Mouse (Mus musculus) forebrain, embryonic 12.5 days (tissue): Measurements from ENCODE around the gene Ipo8. TPM values are rescaled to one million over a fixed set of nuclear protein-coding genes. Genes with fewer than 3 reads are reported as not detected.

Experiments used
- ATAC-seq: fragments of 200-750 bp; cut with Nextera tagmentation; 2 replicates; pipeline ENCODE4 v1.8.0; 2017; ENCODE audit warnings: moderate TSS enrichment; ENCODE audit not compliant: low FRiP score
- H3K27ac ChIP-seq: fragments of 300-500 bp; sonication (generic); 2 replicates; pipeline ENCODE4 v1.5.1; 2016; ENCODE audit warnings: mild to moderate bottlenecking
- H3K27me3 ChIP-seq: fragments of 300-500 bp; sonication (generic); 2 replicates; pipeline ENCODE4 v1.6.1; 2016; ENCODE audit warnings: mild to moderate bottlenecking
- H3K36me3 ChIP-seq: fragments of 300-500 bp; sonication (generic); replicated peaks from 2 replicates; pipeline ENCODE4 v1.6.1; 2016; ENCODE audit warnings: mild to moderate bottlenecking
- H3K4me1 ChIP-seq: fragments of 300-500 bp; sonication (generic); 2 replicates; pipeline ENCODE4 v1.6.1; 2016
- H3K4me2 ChIP-seq: fragments of 300-500 bp; sonication (generic); 2 replicates; pipeline ENCODE4 v1.6.1; 2016; ENCODE audit warnings: mild to moderate bottlenecking, moderate library complexity
- H3K4me3 ChIP-seq: fragments of 300-500 bp; sonication (generic); replicated peaks from 2 replicates; pipeline ENCODE4 v1.5.1; 2016; ENCODE audit warnings: mild to moderate bottlenecking
- H3K9ac ChIP-seq: fragments of 300-500 bp; sonication (generic); 2 replicates; pipeline ENCODE4 v1.6.1; 2016; ENCODE audit warnings: mild to moderate bottlenecking
- H3K9me3 ChIP-seq: fragments of 300-500 bp; sonication (generic); 2 replicates; pipeline ENCODE4 v1.6.1; 2016
- WGBS: fragments of 180-500 bp; shearing (Covaris S2); methylation state at CpG from one replicate; pipeline ENCODE4 v1.1.7; 2016; 5-methylcytosine and 5-hydroxymethylcytosine counted together
- polyA plus RNA-seq: library from polyadenylated mRNA; unstranded; fragments of >200 nt; fragmentation: Nextera tagmentation; extraction: Ambion mirVana; gene quantifications from 2 replicates; pipeline ENCODE4 v1.2.1, GENCODE M21; 2016

Ipo8 gene
- polyA plus RNA-seq, 1 experiment from 2014 or later: 31.7 TPM

DNA sequence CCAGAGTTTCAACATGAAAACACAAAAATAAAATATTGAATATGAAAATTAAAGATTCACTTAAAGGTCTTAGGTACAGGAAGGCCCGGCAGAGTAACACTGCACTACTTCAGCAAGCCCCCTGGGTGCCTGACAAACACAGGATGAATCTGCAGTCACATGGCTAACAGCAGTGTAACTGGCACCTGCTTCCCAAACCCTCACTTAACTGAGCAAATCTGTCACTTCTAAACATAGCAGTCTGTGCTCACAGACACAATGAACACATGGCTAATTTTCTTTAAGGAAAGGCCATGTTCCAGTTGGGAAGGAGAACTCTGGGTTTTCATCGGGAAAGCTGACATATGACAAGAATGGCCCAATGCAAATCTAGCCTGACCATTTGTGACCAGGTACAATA, 36.1 kb downstream of the Ipo8 start:
- peaks cover 30% of the 10 kb centered on the region for H3K36me3 ChIP-seq
- no peak for ATAC-seq

GRCm38 (mm10) chr6:148789010-148789673, 42.1 kb downstream of the Ipo8 start:
- ATAC-seq: no peak
- H3K36me3 ChIP-seq: peaks cover 43% of the 10 kb centered on the region

More for the DNA sequence above, 36.1 kb downstream of the Ipo8 start:
- WGBS: 86% methylated on average over 2 of the region's 2 CpGs
- Histone ChIP-seq H3K27me3 (no peaks in the 10 kb centered on the region), H3K27ac (no peak overlapping the region), H3K9me3 (no peaks in the 10 kb centered on the region), H3K4me1 (no peaks in the 10 kb centered on the region), H3K4me3 (no peak overlapping the region), H3K9ac (no peak overlapping the region), H3K4me2 (no peak overlapping the region)

DNA sequence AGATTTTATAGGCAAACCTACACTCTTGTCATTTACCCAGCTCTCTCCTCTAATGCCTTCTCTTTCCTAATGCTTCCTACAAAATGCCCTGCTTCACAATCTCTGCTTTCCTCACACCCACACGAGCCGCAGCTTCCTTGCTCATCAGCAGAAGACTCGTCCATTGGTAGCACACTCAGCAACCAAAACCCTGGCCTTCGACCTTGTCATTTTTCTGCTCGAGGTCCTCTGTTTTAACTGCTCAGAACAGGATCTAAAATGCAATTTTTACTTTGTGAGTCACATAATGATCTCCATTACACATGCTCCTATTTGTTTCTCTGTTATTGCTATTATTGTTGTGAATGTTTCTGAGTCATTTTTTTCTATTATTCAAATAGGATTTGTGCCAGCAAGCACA, 45.1 kb downstream of the Ipo8 start:
- H3K4me1 ChIP-seq: no peaks in the 10 kb centered on the region
- no peak overlapping the region for H3K9ac ChIP-seq
- H3K27ac ChIP-seq: no peak overlapping the region
- H3K36me3 ChIP-seq: peaks cover 53% of the 10 kb centered on the region
- no peak for ATAC-seq
- no peak overlapping the region for H3K4me2 ChIP-seq
- H3K9me3 ChIP-seq: no peaks in the 10 kb centered on the region
- no peak overlapping the region for H3K4me3 ChIP-seq
- WGBS: 91% methylated on average over 5 of the region's 5 CpGs
- no peaks in the 10 kb centered on the region for H3K27me3 ChIP-seq

More at GRCm38 (mm10) chr6:148789010-148789673, 42.1 kb downstream of the Ipo8 start:
- Histone ChIP-seq H3K4me1 (no peaks in the 10 kb centered on the region), H3K27me3 (no peaks in the 10 kb centered on the region), H3K9me3 (no peaks in the 10 kb centered on the region), H3K4me2 (no peak overlapping the region), H3K4me3 (no peak overlapping the region), H3K27ac (no peak overlapping the region), H3K9ac (no peak overlapping the region)
- 93% methylated on average over 9 of the region's 9 CpGs for WGBS

DNA sequence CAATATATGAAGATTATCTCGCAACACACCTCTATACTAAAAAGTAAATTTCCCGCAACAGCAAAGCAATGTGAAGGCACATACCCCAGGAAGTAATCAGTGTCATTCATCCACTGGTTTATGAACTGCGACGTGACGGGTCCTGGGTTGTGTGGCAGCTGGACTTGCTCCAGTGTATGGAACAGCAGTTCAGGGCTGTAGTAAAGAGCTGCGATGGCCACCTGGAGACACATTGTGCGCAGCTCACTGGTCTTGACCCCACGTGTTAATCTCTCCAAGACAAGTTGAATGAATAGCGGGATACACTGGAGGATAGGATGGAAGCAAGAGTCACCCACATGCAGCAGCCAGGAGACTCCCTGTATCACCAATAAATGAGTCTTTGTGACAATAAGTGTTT, 46.8 kb downstream of the Ipo8 start:
- peaks cover 64% of the 10 kb centered on the region for H3K36me3 ChIP-seq
- WGBS: 91% methylated on average over 9 of the region's 9 CpGs

DNA sequence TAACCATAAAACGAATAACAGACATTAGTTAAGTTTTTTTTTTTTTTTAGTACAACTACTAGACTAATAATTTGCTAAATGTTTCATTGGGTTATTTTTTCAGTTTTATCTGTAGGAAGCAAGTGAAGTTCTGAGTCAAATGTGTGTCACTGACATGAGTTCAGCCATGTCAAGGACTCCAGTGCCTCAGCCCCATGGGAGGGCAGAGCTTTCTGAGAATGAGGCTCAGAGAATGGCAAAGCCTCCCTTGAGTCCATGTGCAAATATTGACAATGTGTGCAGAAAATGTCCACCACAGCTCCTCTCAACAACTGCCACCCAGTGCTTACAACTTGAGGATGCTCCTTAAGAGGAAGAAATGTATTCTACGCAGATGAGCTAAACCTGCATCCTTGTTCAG, 55.0 kb downstream of the Ipo8 start:
- no peak overlapping the region for H3K4me2 ChIP-seq
- H3K36me3 ChIP-seq: peaks cover 75% of the 10 kb centered on the region
- WGBS: 94% methylated on average over 2 of the region's 2 CpGs
- H3K27me3 ChIP-seq: no peaks in the 10 kb centered on the region
- H3K4me3 ChIP-seq: no peak overlapping the region
- ATAC-seq: no peak
- no peak overlapping the region for H3K9ac ChIP-seq
- H3K9me3 ChIP-seq: no peaks in the 10 kb centered on the region
- no peak overlapping the region for H3K27ac ChIP-seq
- H3K4me1 ChIP-seq: no peaks in the 10 kb centered on the region

More for the DNA sequence above, 46.8 kb downstream of the Ipo8 start:
- ATAC-seq: no peak
- Histone ChIP-seq H3K4me3 (no peak overlapping the region), H3K9ac (no peak overlapping the region), H3K4me2 (no peak overlapping the region), H3K27me3 (no peaks in the 10 kb centered on the region), H3K27ac (no peak overlapping the region), H3K4me1 (no peaks in the 10 kb centered on the region), H3K9me3 (no peaks in the 10 kb centered on the region)

DNA sequence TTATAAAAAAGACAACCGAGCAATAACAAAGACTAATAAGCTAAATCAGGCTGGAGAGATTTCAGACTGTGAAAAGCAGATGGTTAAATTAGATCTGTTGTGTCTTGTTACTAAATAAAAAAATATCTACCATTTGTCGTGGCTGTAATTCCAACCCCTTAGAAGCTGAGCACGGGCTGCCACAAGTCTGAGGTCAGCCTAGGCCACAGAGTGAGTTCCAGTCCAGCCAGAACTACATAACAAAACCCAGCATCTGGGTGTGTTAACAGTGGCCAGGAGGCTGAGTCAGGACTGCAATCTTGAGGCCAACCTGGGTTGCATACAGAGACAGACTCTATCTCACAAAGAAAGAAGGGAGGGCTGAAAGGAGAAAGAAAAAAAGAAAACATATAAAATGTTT, 59.8 kb downstream of the Ipo8 start:
- no peaks in the 10 kb centered on the region for H3K27me3 ChIP-seq
- H3K4me2 ChIP-seq: no peak overlapping the region
- no peak for ATAC-seq
- H3K36me3 ChIP-seq: peaks cover 46% of the 10 kb centered on the region
- H3K27ac ChIP-seq: no peak overlapping the region
- no peak overlapping the region for H3K9ac ChIP-seq
- no peaks in the 10 kb centered on the region for H3K9me3 ChIP-seq
- H3K4me1 ChIP-seq: no peaks in the 10 kb centered on the region
- no peak overlapping the region for H3K4me3 ChIP-seq
- 81% methylated on average over 3 of the region's 3 CpGs for WGBS

DNA sequence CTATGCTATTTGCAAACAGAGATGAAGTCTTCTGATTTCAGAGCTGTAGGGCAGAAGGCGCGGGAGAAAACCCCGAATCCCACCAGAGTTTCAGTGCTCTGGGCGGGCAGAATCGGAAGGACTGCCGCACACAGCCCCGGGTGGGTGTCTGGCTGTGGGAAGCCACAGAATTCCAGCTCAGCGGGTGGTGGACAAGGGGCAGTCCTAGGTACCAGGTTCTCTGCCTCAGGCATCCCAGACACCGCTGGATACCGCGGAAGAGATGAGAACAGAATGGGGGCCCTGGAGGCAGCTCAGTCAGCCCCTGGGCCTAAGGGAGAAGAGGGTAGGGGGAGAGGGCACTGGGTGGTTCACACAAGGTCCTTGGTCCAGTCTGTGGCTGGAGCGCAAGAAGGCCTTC, 62.8 kb downstream of the Ipo8 start:
- no peak overlapping the region for H3K4me2 ChIP-seq
- no peak overlapping the region for H3K9ac ChIP-seq
- no peak overlapping the region for H3K4me3 ChIP-seq
- H3K36me3 ChIP-seq: peaks cover 18% of the 10 kb centered on the region
- no peak for ATAC-seq
- no peaks in the 10 kb centered on the region for H3K9me3 ChIP-seq
- WGBS: 83% methylated on average over 12 of the region's 12 CpGs
- no peaks in the 10 kb centered on the region for H3K27me3 ChIP-seq
- no peaks in the 10 kb centered on the region for H3K4me1 ChIP-seq
- no peak overlapping the region for H3K27ac ChIP-seq

GRCm38 (mm10) chr6:148767228-148767627, 64.0 kb downstream of the Ipo8 start:
- H3K27ac ChIP-seq: no peak overlapping the region
- no peak overlapping the region for H3K4me2 ChIP-seq
- peaks cover 13% of the 10 kb centered on the region for H3K36me3 ChIP-seq
- H3K4me3 ChIP-seq: no peak overlapping the region
- ATAC-seq: no peak
- no peaks in the 10 kb centered on the region for H3K4me1 ChIP-seq
- H3K27me3 ChIP-seq: no peaks in the 10 kb centered on the region
- no peak overlapping the region for H3K9ac ChIP-seq
- H3K9me3 ChIP-seq: no peaks in the 10 kb centered on the region

DNA sequence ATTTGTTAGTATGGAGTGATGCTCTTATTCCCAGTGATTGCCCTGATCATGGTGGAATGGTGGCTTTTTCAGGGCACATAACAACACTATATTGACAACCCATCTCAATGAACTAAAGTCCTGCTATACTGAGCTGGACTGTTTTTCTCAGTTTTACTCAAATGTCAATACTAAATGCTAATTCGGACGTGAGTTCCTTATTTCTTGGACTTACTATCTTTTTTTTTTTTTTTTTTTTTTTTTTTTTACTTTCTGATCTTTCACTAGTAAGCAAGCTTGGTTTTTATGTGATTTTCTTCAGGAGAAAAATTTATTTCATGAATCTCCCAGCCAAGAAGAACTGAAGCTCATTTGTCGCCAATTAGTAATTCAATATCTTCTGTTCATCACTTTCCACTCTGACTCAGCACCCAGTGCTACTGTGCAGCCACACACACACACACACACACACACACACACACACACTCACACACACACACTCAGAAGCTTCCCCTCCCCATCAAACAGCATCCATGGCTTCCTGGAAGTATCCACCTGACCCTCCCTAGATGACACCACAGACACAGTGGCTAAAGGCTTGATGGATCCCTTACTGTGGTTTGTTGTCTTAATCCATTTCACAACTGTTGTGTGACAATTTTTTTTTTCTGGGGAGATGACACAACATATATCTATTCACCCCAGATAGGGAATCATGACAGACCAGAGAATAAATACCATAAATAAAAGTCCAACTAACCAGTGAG, 69.1 kb downstream of the Ipo8 start:
- Histone ChIP-seq H3K4me2 (no peak overlapping the region), H3K9ac (no peak overlapping the region), H3K36me3 (no peaks in the 10 kb centered on the region), H3K4me1 (no peaks in the 10 kb centered on the region), H3K4me3 (no peak overlapping the region), H3K27ac (no peak overlapping the region), H3K27me3 (no peaks in the 10 kb centered on the region), H3K9me3 (no peaks in the 10 kb centered on the region)
- WGBS: 90% methylated on average over 3 of the region's 3 CpGs
- ATAC-seq: no peak

DNA sequence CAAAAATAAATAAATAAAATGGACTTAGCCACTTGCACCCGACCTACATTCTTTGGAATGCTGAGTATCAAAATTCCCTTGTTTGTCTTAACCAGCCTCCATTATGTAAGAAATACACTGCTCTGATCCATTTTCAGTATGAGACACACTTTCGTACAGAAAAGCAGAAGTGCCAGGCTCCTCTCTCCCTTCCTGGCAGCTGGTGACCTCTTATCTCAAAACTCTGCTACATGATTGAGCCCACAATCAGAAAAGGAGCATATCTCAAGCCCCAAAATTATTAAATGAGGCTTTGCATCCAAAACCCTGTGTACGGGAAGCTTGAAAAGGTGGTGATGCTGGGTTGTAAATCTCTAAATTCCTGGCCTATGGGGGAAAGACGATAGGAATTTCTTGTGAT, 69.8 kb downstream of the Ipo8 start:
- ATAC-seq: no peak
- H3K27ac ChIP-seq: no peak overlapping the region
- H3K27me3 ChIP-seq: no peaks in the 10 kb centered on the region
- no peak overlapping the region for H3K9ac ChIP-seq
- H3K9me3 ChIP-seq: no peaks in the 10 kb centered on the region
- 81% methylated on average over 4 of the region's 4 CpGs for WGBS
- no peak overlapping the region for H3K4me2 ChIP-seq
- H3K4me1 ChIP-seq: no peaks in the 10 kb centered on the region
- no peaks in the 10 kb centered on the region for H3K36me3 ChIP-seq
- no peak overlapping the region for H3K4me3 ChIP-seq

- H3K9ac ChIP-seq: no peak overlapping the region
- no peaks in the 10 kb centered on the region for H3K4me1 ChIP-seq
- no peak overlapping the region for H3K4me2 ChIP-seq
- H3K9me3 ChIP-seq: no peaks in the 10 kb centered on the region
- H3K4me3 ChIP-seq: no peak overlapping the region
- no peaks in the 10 kb centered on the region for H3K36me3 ChIP-seq
- no peaks in the 10 kb centered on the region for H3K27me3 ChIP-seq
- ATAC-seq: no peak
- 85% methylated on average over 1 of the region's 1 CpGs for WGBS
- H3K27ac ChIP-seq: no peak overlapping the region
These were observed 74.7 kb downstream of the Ipo8 start for GRCm38 (mm10) chr6:148756535-148756934.

DNA sequence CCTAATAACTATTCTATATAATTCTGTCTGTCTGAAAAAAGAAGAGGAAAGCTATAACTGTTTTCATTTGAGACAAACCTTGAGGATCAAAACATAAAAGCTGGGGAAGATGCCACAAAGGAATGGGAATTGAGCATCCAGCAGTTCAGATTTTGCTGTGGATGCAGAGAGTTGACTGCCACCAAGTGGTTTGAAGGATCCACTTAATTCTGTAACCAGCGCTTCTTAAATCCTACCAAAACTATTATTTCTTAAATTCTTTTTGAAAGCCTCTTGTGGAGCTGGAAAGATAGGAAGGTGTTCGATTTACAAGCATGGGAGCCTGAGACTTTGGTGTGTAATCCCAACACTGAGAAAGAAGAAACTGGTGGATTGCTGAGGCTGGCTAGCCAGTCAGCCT, 79.9 kb downstream of the Ipo8 start:
- ATAC-seq: no peak
- WGBS: 88% methylated on average over 2 of the region's 2 CpGs
- Histone ChIP-seq H3K4me1 (no peaks in the 10 kb centered on the region), H3K36me3 (no peaks in the 10 kb centered on the region), H3K27ac (no peak overlapping the region), H3K27me3 (no peaks in the 10 kb centered on the region), H3K9me3 (no peaks in the 10 kb centered on the region), H3K4me3 (no peak overlapping the region), H3K9ac (no peak overlapping the region), H3K4me2 (no peak overlapping the region)

DNA sequence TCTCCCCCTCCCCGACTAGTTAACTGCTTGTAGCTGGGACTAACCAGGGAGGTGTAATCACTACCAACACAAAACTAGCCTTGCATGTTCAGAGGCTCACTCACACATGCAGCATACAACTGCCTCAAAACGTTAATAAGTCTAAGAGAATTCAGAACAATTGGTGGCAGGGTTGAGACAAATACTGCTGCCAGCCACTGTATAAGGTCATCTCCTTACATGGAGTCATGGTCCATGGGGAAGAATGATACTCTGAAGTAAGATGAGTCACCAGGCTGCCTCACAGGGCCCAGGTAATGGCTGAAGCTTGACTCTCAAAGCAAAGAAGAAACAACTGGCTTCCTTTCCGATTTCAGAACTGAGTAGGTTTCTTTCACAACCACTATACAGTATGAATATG, 81.1 kb downstream of the Ipo8 start:
- Histone ChIP-seq H3K4me1 (no peaks in the 10 kb centered on the region), H3K9ac (no peak overlapping the region), H3K4me3 (no peak overlapping the region), H3K9me3 (no peaks in the 10 kb centered on the region), H3K27ac (no peak overlapping the region), H3K4me2 (no peak overlapping the region), H3K36me3 (no peaks in the 10 kb centered on the region), H3K27me3 (no peaks in the 10 kb centered on the region)
- no peak for ATAC-seq
- 93% methylated on average over 3 of the region's 3 CpGs for WGBS
